Mouse (Mus musculus) embryonic fibroblast, embryonic 13.5 days (primary cell): ENCODE measurements around the gene Lrrc26.

ENCODE experiments used
- CTCF ChIP-seq: IDR thresholded peaks from 2 replicates; pipeline ENCODE4 v1.5.1; 2011; ENCODE audit warnings: mild to moderate bottlenecking, control low read depth, low read length, moderate library complexity, borderline replicate concordance; ENCODE audit not compliant: insufficient read depth
- POLR2A ChIP-seq: IDR thresholded peaks from 2 replicates; pipeline ENCODE4 v1.6.1; 2011; ENCODE audit warnings: low read depth, mild to moderate bottlenecking, control low read depth, low read length, moderate library complexity

DNA sequence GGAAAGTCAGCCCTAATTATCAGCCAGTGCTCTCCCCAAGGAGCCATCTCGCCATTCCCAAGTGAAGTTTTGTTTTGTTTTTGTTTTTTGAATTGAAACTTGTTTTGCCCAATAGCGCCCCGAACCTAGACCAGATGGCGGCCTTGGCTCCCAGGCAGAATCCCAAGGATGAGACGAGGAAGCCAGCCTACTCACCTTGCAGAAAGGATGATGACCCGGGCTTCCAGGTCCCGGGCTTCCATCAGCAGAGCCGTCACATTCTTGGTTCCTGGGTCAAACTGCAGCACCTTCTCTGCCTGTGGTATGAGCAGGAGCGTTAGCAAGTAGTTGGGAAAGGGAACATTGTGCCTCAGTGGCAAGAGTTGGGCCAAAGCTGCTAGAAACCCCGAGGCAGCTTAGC lies 20.5 kb downstream of the Lrrc26 start:
- TF ChIP-seq CTCF (no peak), POLR2A (no peak)
